ENCODE assay signal across 8 mouse cellular contexts in the genomic region with DNA sequence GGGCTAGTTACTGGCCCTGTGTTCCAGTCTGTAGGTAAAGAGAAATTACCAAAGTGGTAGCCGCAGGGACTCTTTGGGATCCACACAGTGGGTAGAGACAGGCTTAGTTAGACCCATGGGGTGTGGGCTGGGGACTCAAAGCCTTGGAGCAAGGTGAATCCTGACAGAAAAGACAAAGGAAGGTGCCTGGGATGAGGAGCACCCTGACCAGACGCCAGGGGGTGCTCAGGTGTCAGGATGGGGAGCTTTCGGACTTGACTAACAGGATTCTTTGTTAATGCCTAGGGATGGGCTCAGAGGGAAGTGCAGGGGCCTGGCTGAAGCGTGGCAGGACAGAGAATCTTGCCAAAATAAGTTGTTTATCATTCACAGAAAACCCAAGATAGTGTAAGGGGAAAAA. TPM values are rescaled to one million over a fixed set of nuclear protein-coding genes. Genes with fewer than 3 reads are reported as not detected.
DNase-seq lines count a peak whose midpoint lies in the region; ATAC-seq lines count a peak whose summit lies in the region.

No protein-coding gene starts in this region.

- H3K27ac ChIP-seq in intestine, embryonic 15.5 days: peak overlapping the region; percentile 69
- H3K27ac ChIP-seq in forebrain, embryonic 12.5 days: no peak overlapping the region

- H3K4me3 ChIP-seq in intestine, embryonic 15.5 days (replicated peaks): no peak overlapping the region
- H3K4me3 ChIP-seq in forebrain, embryonic 12.5 days (replicated peaks): no peak overlapping the region

- peak; percentile 56 for ATAC-seq in intestine, embryonic 15.5 days
- no peak for ATAC-seq in forebrain, embryonic 12.5 days (ENCODE audit: low FRiP score)

- WGBS in intestine, embryonic 15.5 days: 30% methylated on average over 4 of the region's 4 CpGs
- WGBS in forebrain, embryonic 12.5 days: 20% methylated on average over 4 of the region's 4 CpGs

- no peak overlapping the region for H3K4me2 ChIP-seq in intestine, embryonic 15.5 days (replicated peaks)
- H3K4me2 ChIP-seq in forebrain, embryonic 12.5 days: no peak overlapping the region

- H3K4me1 ChIP-seq in intestine, embryonic 15.5 days (replicated peaks): peaks cover 50% of the 10 kb centered on the region
- H3K4me1 ChIP-seq in forebrain, embryonic 12.5 days: peaks cover 18% of the 10 kb centered on the region

- H3K36me3 ChIP-seq in intestine, embryonic 15.5 days: no peaks in the 10 kb centered on the region
- H3K36me3 ChIP-seq in forebrain, embryonic 12.5 days (replicated peaks): no peaks in the 10 kb centered on the region

- H3K9ac ChIP-seq in intestine, embryonic 15.5 days: no peak overlapping the region
- H3K9ac ChIP-seq in forebrain, embryonic 12.5 days: no peak overlapping the region

- H3K9me3 ChIP-seq in intestine, embryonic 15.5 days: no peaks in the 10 kb centered on the region
- no peaks in the 10 kb centered on the region for H3K9me3 ChIP-seq in forebrain, embryonic 12.5 days

- DNase-seq in cerebellum, postnatal 36 days: peak; percentile 24 to 34
- DNase-seq in cerebellum, postnatal 4 days (ENCODE audit: low spot score in 2 of 2): no peak
- peak; percentile 56 for DNase-seq in thymus, postnatal 4 days
- DNase-seq in thymus, postnatal 0 days (ENCODE audit: low spot score): no peak
- DNase-seq in lung, postnatal 14 days: peak; percentile 52
- no peak for DNase-seq in cerebellum, adult 9-10 months

- H3K27me3 ChIP-seq in intestine, embryonic 15.5 days (replicated peaks): no peaks in the 10 kb centered on the region
- no peaks in the 10 kb centered on the region for H3K27me3 ChIP-seq in forebrain, embryonic 12.5 days

RNA-seq across cellular contexts. Expression of gene Mrpl23, which starts 10.1 kb away (rescaled TPM):
- polyA plus RNA-seq in thymus, postnatal 0 days (2015; fragmentation: Nextera tagmentation; extraction: Ambion mirVana): 20.1 and 20.7 TPM in 2 replicates
- 44.9 and 57.4 TPM in 2 replicates for polyA plus RNA-seq in intestine, embryonic 15.5 days (2015; fragmentation: Nextera tagmentation; extraction: Ambion mirVana)
- polyA plus RNA-seq in forebrain, embryonic 12.5 days (2016; fragmentation: Nextera tagmentation; extraction: Ambion mirVana): 10.8 and 15.9 TPM in 2 replicates

RNA-seq across cellular contexts. Expression of gene Tnnt3, which starts 23.7 kb away (rescaled TPM):
- 4.7 and 5.2 TPM in 2 replicates for polyA plus RNA-seq in thymus, postnatal 0 days (2015; fragmentation: Nextera tagmentation; extraction: Ambion mirVana)
- 1.4 and 4.3 TPM in 2 replicates for polyA plus RNA-seq in intestine, embryonic 15.5 days (2015; fragmentation: Nextera tagmentation; extraction: Ambion mirVana)
- 0.78 TPM in 1 of 2 replicates, not detected in the other for polyA plus RNA-seq in forebrain, embryonic 12.5 days (2016; fragmentation: Nextera tagmentation; extraction: Ambion mirVana)

Comparison
In these comparisons a context has a peak if more than half of its experiments do, and no peak if none do; other contexts are left out.
1. DNase-seq: peak in cerebellum, postnatal 36 days (2 of 2), thymus, postnatal 4 days (single experiment) and lung, postnatal 14 days (single experiment); none in cerebellum, postnatal 4 days (0 of 2), thymus, postnatal 0 days (single experiment) and cerebellum, adult 9-10 months (single experiment).